Mouse (Mus musculus) kidney, adult 2 months (tissue): ENCODE data around the gene Aadacl3. TPM values are rescaled to one million over a fixed set of nuclear protein-coding genes. Genes with fewer than 3 reads are reported as not detected.
A peak's percentile ranks its signal among the peaks of the same experiment; 100 is the strongest.

ENCODE experiments used
- DNase-seq: peaks from one replicate; pipeline ENCODE4 v3.0.0; 2021
- H3K27ac ChIP-seq: fragments of 200-500 bp; 2 replicates; pipeline ENCODE4 v1.5.1; 2012; ENCODE audit warnings: low read depth, low read length, control low read depth, inconsistent platforms; ENCODE audit not compliant: insufficient read depth
- H3K27me3 ChIP-seq: fragments of 200-500 bp; replicated peaks from 2 replicates; pipeline ENCODE4 v1.6.1; 2012; ENCODE audit warnings: mild to moderate bottlenecking, moderate library complexity, low read length, inconsistent platforms; ENCODE audit not compliant: control insufficient read depth, insufficient read depth
- H3K36me3 ChIP-seq: fragments of 200-500 bp; 2 replicates; pipeline ENCODE4 v1.6.1; 2012; ENCODE audit warnings: mild to moderate bottlenecking, moderate library complexity, low read length, inconsistent platforms; ENCODE audit not compliant: control insufficient read depth, insufficient read depth
- H3K4me1 ChIP-seq: fragments of 200-500 bp; 2 replicates; pipeline ENCODE4 v1.6.1; 2011; ENCODE audit warnings: low read length; ENCODE audit not compliant: control insufficient read depth, insufficient read depth
- H3K4me3 ChIP-seq: fragments of 200-500 bp; 2 replicates; pipeline ENCODE4 v1.5.1; 2011; ENCODE audit warnings: mild to moderate bottlenecking, low read depth, low read length, control low read depth; ENCODE audit not compliant: insufficient read depth
- CTCF ChIP-seq: fragments of 200-500 bp; conservative IDR thresholded peaks from 2 replicates; pipeline ENCODE4 v1.5.1; 2011; ENCODE audit warnings: low read depth, mild to moderate bottlenecking, control low read depth, low read length, moderate library complexity, mixed read lengths; ENCODE audit not compliant: insufficient read depth, insufficient read length
- POLR2A ChIP-seq: fragments of 200-500 bp; IDR thresholded peaks from one replicate; pipeline ENCODE4 v1.6.1; 2011; ENCODE audit warnings: low read depth, low read length, control low read depth
- WGBS: fragments of 180-500 bp; shearing (Covaris S2); methylation state at CpG from one replicate; pipeline ENCODE4 v1.1.7; 2018; 5-methylcytosine and 5-hydroxymethylcytosine counted together
- polyA plus RNA-seq: library from polyadenylated mRNA; depleted of rRNA; stranded (reverse); fragments of >200 nt; gene quantifications from 2 replicates; pipeline ENCODE4 v1.2.3, GENCODE M21; 2012; rRNA removed

Gene Aadacl3
- not detected in 2 replicates for polyA plus RNA-seq

DNA sequence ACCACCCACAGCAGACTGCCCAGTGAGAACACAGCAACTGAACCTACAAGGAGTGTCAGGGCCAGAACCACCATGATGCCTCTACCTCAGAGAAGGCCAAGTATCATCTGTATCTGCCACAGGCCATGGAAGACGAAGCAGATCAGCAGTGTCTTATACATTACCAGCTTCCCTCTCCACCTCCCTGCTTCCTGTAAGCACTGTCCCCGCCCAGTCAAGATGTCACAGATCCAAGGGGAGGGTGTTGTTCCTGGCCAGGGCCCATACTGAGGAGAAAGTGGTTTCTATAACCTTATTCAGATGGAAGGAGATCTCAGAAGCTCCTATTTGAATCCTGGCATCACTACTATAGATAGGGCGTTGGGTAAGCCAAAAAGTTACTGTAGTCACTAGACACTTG, at the start of gene Aadacl3:
Gene Aadacl3 (minus strand): TSS at position 101 of the 400 bp plus-strand sequence.
- no peaks in the 10 kb centered on the region for H3K27me3 ChIP-seq
- H3K27ac ChIP-seq, result no peak within 1 kb of the TSS
- no peaks in the 10 kb centered on the region for H3K36me3 ChIP-seq
- TF ChIP-seq CTCF (no peak), POLR2A (no peak)
- no peaks in the 10 kb centered on the region for H3K4me1 ChIP-seq
- 74% methylated on average over 3 of the region's 3 CpGs for WGBS
- H3K4me3 ChIP-seq, result no peak within 1 kb of the TSS
- DNase-seq, result no peak

DNA sequence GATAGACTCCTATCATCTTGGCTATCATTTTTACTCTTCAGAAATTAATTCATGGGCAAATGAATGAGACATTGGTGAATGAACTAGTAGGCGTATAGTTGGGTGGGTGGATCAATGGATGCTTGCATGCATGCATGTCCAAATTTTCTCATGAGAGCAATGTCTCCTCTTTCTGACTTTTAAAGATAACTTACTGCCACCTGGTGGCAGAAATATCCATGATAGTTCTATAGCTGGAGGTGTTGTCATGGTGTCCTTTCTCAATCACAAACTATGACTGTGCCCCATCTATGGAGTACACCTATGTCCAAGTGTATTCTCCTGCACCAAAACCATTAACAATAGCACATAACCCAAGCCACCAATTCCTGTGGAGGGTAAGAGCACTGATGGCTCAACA, 43.0 kb upstream of the Aadacl3 start:
- no peaks in the 10 kb centered on the region for H3K36me3 ChIP-seq
- no peaks in the 10 kb centered on the region for H3K27me3 ChIP-seq
- peak; percentile 0 for DNase-seq
- H3K27ac ChIP-seq, result no peak overlapping the region
- 78% methylated on average over 1 of the region's 1 CpGs for WGBS
- no peaks in the 10 kb centered on the region for H3K4me1 ChIP-seq
- TF ChIP-seq CTCF (no peak), POLR2A (no peak)
- no peak overlapping the region for H3K4me3 ChIP-seq

DNA sequence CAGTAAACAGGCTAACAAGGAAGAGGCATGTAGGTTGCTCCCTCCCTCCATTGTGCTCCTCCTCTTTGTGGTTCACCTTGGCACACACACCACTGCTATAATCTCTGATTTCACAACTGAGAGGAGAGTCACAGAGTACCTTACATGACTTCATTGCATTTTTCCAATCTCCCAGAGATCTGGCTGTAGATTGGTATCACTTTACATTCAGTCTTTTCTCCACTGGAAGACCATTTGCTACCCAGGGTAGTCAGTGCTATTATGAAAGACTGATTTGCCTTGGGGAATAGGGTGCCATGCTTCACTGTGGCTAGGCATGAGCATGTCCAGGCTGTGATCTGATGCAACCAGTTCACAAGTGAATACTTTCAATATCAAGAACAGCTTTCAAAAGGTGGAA, 29.8 kb upstream of the Aadacl3 start:
- no peak overlapping the region for H3K4me3 ChIP-seq
- no peak for DNase-seq
- no peak for TF ChIP-seq CTCF
- TF ChIP-seq POLR2A, result no peak
- H3K4me1 ChIP-seq, result no peaks in the 10 kb centered on the region
- H3K27ac ChIP-seq, result no peak overlapping the region
- no peaks in the 10 kb centered on the region for H3K27me3 ChIP-seq
- no peaks in the 10 kb centered on the region for H3K36me3 ChIP-seq

DNA sequence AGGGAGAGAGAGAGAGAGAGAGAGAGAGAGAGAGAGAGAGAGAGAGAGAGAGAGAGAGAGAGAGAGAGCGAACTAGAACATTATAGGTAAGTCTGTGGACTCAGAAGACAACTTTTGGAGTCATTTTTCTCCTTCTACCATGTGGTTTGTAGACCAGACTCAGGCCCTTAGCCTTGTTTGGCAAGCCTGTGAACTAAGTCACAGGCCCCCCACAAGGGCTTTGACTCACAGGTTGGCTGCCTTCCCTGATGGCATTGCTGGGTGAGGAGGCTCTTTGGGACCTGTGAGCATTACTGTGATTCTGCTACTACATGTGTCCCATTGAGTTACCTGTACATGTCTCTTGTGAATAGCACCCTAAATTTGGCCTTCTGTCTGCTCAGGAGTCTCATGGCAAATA, 4.5 kb upstream of the Aadacl3 start:
- no peak overlapping the region for H3K4me3 ChIP-seq
- no peaks in the 10 kb centered on the region for H3K4me1 ChIP-seq
- no peaks in the 10 kb centered on the region for H3K36me3 ChIP-seq
- H3K27ac ChIP-seq, result no peak overlapping the region
- no peak for DNase-seq
- TF ChIP-seq POLR2A, result no peak
- TF ChIP-seq CTCF, result no peak
- H3K27me3 ChIP-seq, result no peaks in the 10 kb centered on the region
- WGBS, result 86% methylated on average over 1 of the region's 1 CpGs

DNA sequence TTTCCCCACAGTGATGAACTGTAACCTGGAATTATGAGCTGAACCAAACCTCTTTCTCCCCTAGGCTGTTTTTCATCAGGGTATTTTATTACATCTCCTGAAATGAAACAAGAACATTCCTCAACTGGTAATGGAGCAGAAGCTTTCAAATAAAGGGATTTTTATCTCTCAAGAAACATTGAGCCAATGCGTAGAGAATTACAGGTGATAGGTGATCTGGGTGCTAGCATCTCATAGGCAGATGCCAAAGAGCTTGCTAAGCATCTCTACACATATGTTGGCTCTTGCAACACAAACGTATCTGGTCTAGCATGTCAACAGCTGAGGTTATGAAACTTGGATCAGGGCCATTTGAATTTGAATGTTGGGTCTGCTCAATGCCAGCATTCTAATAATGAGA, 1.6 kb upstream of the Aadacl3 start:
- no peaks in the 10 kb centered on the region for H3K27me3 ChIP-seq
- H3K4me1 ChIP-seq, result no peaks in the 10 kb centered on the region
- H3K36me3 ChIP-seq, result no peaks in the 10 kb centered on the region
- H3K4me3 ChIP-seq, result no peak overlapping the region
- 69% methylated on average over 2 of the region's 2 CpGs for WGBS
- TF ChIP-seq POLR2A (no peak), CTCF (no peak)
- DNase-seq, result no peak
- no peak overlapping the region for H3K27ac ChIP-seq

DNA sequence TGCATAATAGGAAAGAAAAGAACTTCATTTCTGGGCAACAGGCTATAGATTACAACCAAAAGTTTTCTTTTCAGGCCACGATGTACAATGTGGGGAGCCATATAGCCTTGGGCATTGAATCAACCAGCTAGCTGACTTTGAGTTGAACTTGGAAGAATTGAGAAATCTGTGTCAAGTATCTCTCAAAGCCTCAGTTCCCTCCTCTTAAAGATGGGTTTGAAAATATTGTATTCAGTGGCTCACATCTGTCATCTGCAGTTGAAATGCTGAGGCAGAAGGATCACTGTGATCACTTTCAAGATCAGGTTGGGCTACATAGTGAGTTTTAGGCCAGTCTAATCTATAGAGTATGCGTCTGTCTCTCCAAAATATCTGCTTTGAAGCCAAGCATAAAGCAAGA, 10.3 kb downstream of the Aadacl3 start, which contains the start of gene Gm9944:
Gene Gm9944 (minus strand): TSS at position 101 of the 400 bp plus-strand sequence.
- no peaks in the 10 kb centered on the region for H3K27me3 ChIP-seq
- H3K36me3 ChIP-seq, result no peaks in the 10 kb centered on the region
- no peak for TF ChIP-seq CTCF
- no peak for TF ChIP-seq POLR2A
- 64% methylated on average over 2 of the region's 2 CpGs for WGBS
- no peaks in the 10 kb centered on the region for H3K4me1 ChIP-seq
- no peak within 1 kb of the TSS for H3K27ac ChIP-seq
- DNase-seq, result no peak
- H3K4me3 ChIP-seq, result no peak within 1 kb of the TSS

DNA sequence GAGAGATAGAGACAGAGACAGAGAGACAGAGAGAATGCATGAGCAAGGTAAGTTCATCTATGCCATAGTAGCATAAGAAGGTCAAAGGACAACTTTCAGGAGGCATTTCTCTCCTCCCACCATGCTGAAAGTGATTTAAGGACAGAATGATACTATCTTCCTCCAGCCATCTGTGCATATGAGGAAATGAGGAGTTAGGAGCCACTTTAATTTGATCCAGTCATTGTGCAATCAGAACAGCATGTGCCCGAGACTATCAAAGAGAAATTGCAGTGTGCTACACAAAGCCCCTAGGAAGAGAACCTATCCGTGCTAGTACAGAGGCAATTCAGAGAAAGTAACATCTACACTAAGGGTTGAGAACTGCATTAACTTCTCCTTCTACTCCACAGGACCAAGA, 15.0 kb downstream of the Aadacl3 start:
- no peaks in the 10 kb centered on the region for H3K36me3 ChIP-seq
- 70% methylated on average over 2 of the region's 2 CpGs for WGBS
- no peaks in the 10 kb centered on the region for H3K4me1 ChIP-seq
- H3K4me3 ChIP-seq, result no peak overlapping the region
- H3K27me3 ChIP-seq, result no peaks in the 10 kb centered on the region
- no peak for DNase-seq
- no peak overlapping the region for H3K27ac ChIP-seq
- no peak for TF ChIP-seq POLR2A
- TF ChIP-seq CTCF, result no peak

DNA sequence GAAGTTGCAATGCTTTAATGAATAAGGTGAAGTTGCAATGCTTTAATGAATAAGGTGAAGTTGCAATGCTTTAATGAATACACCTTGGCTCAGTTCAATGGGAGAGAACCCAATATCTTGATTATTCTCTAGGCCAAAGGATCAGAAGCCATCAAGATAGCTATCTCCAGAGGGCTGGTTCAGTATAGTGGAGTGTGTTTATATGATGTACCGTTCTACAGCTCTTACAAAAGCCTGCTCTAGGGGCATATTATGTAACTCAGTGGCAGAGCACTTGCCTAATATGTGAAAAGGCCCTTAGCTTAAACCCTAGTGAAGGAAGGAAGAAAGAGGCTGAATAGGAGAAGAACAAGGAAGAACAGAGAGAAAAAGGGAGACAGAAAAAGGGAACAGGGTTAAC, 22.0 kb downstream of the Aadacl3 start:
- DNase-seq, result no peak
- WGBS, result 79% methylated on average over 1 of the region's 1 CpGs
- no peak overlapping the region for H3K27ac ChIP-seq
- TF ChIP-seq POLR2A, result no peak
- no peak for TF ChIP-seq CTCF
- H3K36me3 ChIP-seq, result no peaks in the 10 kb centered on the region
- H3K4me3 ChIP-seq, result no peak overlapping the region
- no peaks in the 10 kb centered on the region for H3K27me3 ChIP-seq
- H3K4me1 ChIP-seq, result no peaks in the 10 kb centered on the region
